ENCODE assay signal across 9 mouse cellular contexts in genomic region chr16:60605832-60606583, GRCm38 (mm10). TPM values are rescaled to one million over a fixed set of nuclear protein-coding genes. Genes with fewer than 3 reads are reported as not detected.
DNase-seq lines count a peak whose midpoint lies in the region; ATAC-seq and TF ChIP-seq lines count a peak whose summit lies in the region.
"Had no signal": no experiment of that assay in that cellular context is flagged by ENCODE, and none has a peak within 500 bp of the region (broad histone marks: within the 10 kb centered on the region; RNA-seq: fewer than 3 reads in every experiment).

No protein-coding gene starts in this region.

- peak overlapping the region; percentile 89 for H3K4me2 ChIP-seq in kidney, embryonic 14.5 days (replicated peaks; ENCODE audit: low read depth, low read length)
- peak overlapping the region; percentile 99 for H3K4me2 ChIP-seq in forebrain, embryonic 15.5 days (replicated peaks)
- H3K4me2 ChIP-seq in midbrain, embryonic 11.5 days = peak overlapping the region; percentile 95
- peak overlapping the region; percentile 85 for H3K4me2 ChIP-seq in stomach, embryonic 15.5 days

- DNase-seq in kidney, adult 8-10 months = no peak
- DNase-seq in cerebellum, adult 11-12 months = peak; percentile 33
- DNase-seq in layer of hippocampus, adult 2 months (ENCODE audit: low spot score in 2 of 2) = peak; percentile 74
- peak; percentile 96 for DNase-seq in midbrain, embryonic 11.5 days (ENCODE audit: low spot score, missing footprints)
- DNase-seq in lung, postnatal 14 days = no peak

- peak overlapping the region; percentile 40 for H3K4me3 ChIP-seq in kidney, embryonic 14.5 days (ENCODE audit: low read length)
- peak overlapping the region; percentile 60 for H3K4me3 ChIP-seq in forebrain, embryonic 15.5 days
- peak overlapping the region; percentile 75 for H3K4me3 ChIP-seq in layer of hippocampus, adult 2 months
- H3K4me3 ChIP-seq in midbrain, embryonic 11.5 days (ENCODE audit: low read depth, low read length) = peak overlapping the region; percentile 47
- H3K4me3 ChIP-seq in stomach, embryonic 15.5 days (replicated peaks) = peak overlapping the region; percentile 38

- H3K9me3 ChIP-seq in kidney, embryonic 14.5 days (ENCODE audit: control insufficient read depth, low read length) = no peaks in the 10 kb centered on the region
- no peaks in the 10 kb centered on the region for H3K9me3 ChIP-seq in forebrain, embryonic 15.5 days
- H3K9me3 ChIP-seq in midbrain, embryonic 11.5 days (ENCODE audit: control insufficient read depth, low read length) = no peaks in the 10 kb centered on the region
- H3K9me3 ChIP-seq in stomach, embryonic 15.5 days = no peaks in the 10 kb centered on the region

- H3K27me3 ChIP-seq in kidney, embryonic 14.5 days (ENCODE audit: control insufficient read depth, insufficient read depth, low read length) = peaks cover 24% of the 10 kb centered on the region
- H3K27me3 ChIP-seq in forebrain, embryonic 15.5 days = peaks cover 6% of the 10 kb centered on the region; the same call in 1 of the 2 replicates
- peaks cover 9% of the 10 kb centered on the region for H3K27me3 ChIP-seq in midbrain, embryonic 11.5 days (ENCODE audit: control insufficient read depth, insufficient read depth, low read length)
- peaks cover 20% of the 10 kb centered on the region for H3K27me3 ChIP-seq in stomach, embryonic 15.5 days (replicated peaks)

- ATAC-seq in kidney, embryonic 14.5 days (ENCODE audit: low FRiP score, low TSS enrichment) = peak; percentile 93
- ATAC-seq in forebrain, embryonic 15.5 days (replicated peaks) = peak; percentile 93
- peak; percentile 87 for ATAC-seq in midbrain, embryonic 11.5 days (ENCODE audit: low FRiP score)
- peak; percentile 92; the same call in 1 of the 2 replicates for ATAC-seq in stomach, embryonic 15.5 days (ENCODE audit: insufficient read depth, low FRiP score, low read depth)

- no peak overlapping the region for H3K9ac ChIP-seq in kidney, embryonic 14.5 days (ENCODE audit: low read depth, low read length)
- peak overlapping the region; percentile 65 for H3K9ac ChIP-seq in forebrain, embryonic 15.5 days (replicated peaks)
- peak overlapping the region; percentile 30 for H3K9ac ChIP-seq in midbrain, embryonic 11.5 days (ENCODE audit: low read length)
- H3K9ac ChIP-seq in stomach, embryonic 15.5 days = no peak overlapping the region

- H3K36me3 ChIP-seq in kidney, embryonic 14.5 days (ENCODE audit: control insufficient read depth, insufficient read depth, low read length) = no peaks in the 10 kb centered on the region
- no peaks in the 10 kb centered on the region for H3K36me3 ChIP-seq in forebrain, embryonic 15.5 days
- no peaks in the 10 kb centered on the region for H3K36me3 ChIP-seq in midbrain, embryonic 11.5 days (ENCODE audit: control insufficient read depth, insufficient read depth, low read length)
- no peaks in the 10 kb centered on the region for H3K36me3 ChIP-seq in stomach, embryonic 15.5 days

- no peak overlapping the region for H3K27ac ChIP-seq in kidney, embryonic 14.5 days (ENCODE audit: low read depth, low read length)
- H3K27ac ChIP-seq in forebrain, embryonic 15.5 days (replicated peaks) = no peak overlapping the region
- H3K27ac ChIP-seq in layer of hippocampus, adult 2 months = peak overlapping the region; percentile 95
- H3K27ac ChIP-seq in midbrain, embryonic 11.5 days (ENCODE audit: low read depth, low read length) = no peak overlapping the region
- H3K27ac ChIP-seq in stomach, embryonic 15.5 days = no peak overlapping the region

- peak; percentile 77 for TF ChIP-seq CTCF in layer of hippocampus, adult 2 months (conservative IDR thresholded peaks at IDR 0.05)

- under 1% methylated on average over 36 of the region's 38 CpGs for WGBS in kidney, embryonic 14.5 days
- under 1% methylated on average over 38 of the region's 38 CpGs for WGBS in forebrain, embryonic 15.5 days
- 0% methylated on average over 38 of the region's 38 CpGs for WGBS in midbrain, embryonic 11.5 days
- WGBS in stomach, embryonic 15.5 days = under 1% methylated on average over 38 of the region's 38 CpGs

- H3K4me1 ChIP-seq in kidney, embryonic 14.5 days (ENCODE audit: control insufficient read depth, insufficient read depth, low read length) = peaks cover 7% of the 10 kb centered on the region; the same call in 1 of the 2 replicates
- peaks cover 21% of the 10 kb centered on the region for H3K4me1 ChIP-seq in forebrain, embryonic 15.5 days
- 0 out of 2 replicates have a peak, but pooled peaks cover 2% of the 10 kb centered on the region for H3K4me1 ChIP-seq in midbrain, embryonic 11.5 days (ENCODE audit: control insufficient read depth, insufficient read depth, low read length)
- H3K4me1 ChIP-seq in stomach, embryonic 15.5 days = peaks cover 17% of the 10 kb centered on the region; the same call in 1 of the 2 replicates

RNA-seq across cellular contexts. Expression of gene Epha6, which starts 0.7 kb away (rescaled TPM):
- 0.11 TPM in 1 of 2 replicates, not detected in the other for polyA plus RNA-seq in kidney, embryonic 14.5 days (2014; fragmentation: Nextera tagmentation; extraction: Ambion mirVana)
- polyA plus RNA-seq in forebrain, embryonic 15.5 days (2015; fragmentation: Nextera tagmentation; extraction: Ambion mirVana) = 3.9 TPM in 2 replicates
- total RNA-seq in layer of hippocampus, adult 2 months (2021) = 100 to 1,000 TPM; 205 to 218 TPM
- polyA plus RNA-seq in midbrain, embryonic 11.5 days (2014; fragmentation: Nextera tagmentation; extraction: Ambion mirVana) = 1.4 TPM in 2 replicates
- 0.32 and 0.35 TPM in 2 replicates for polyA plus RNA-seq in stomach, embryonic 15.5 days (2015; fragmentation: Nextera tagmentation; extraction: Ambion mirVana)
- polyA plus RNA-seq: large intestine, adult 2 months had no signal

Comparison
In these comparisons a context has a peak if more than half of its experiments do, and no peak if none do; other contexts are left out.
1. H3K9ac ChIP-seq: peak in forebrain, embryonic 15.5 days (single experiment) and midbrain, embryonic 11.5 days (single experiment); none in kidney, embryonic 14.5 days (single experiment) and stomach, embryonic 15.5 days (single experiment).
2. DNase-seq: peak in cerebellum, adult 11-12 months (single experiment), layer of hippocampus, adult 2 months (2 of 2) and midbrain, embryonic 11.5 days (single experiment); none in kidney, adult 8-10 months (0 of 2) and lung, postnatal 14 days (single experiment).
3. Peak in every context shown above with its lines, with median percentiles within 50 percentile points of each other: ATAC-seq, H3K4me2 ChIP-seq and H3K4me3 ChIP-seq.